Mouse (Mus musculus) neural tube, embryonic 15.5 days (tissue): ENCODE data around the gene Ntrk3. TPM values are rescaled to one million over a fixed set of nuclear protein-coding genes. Genes with fewer than 3 reads are reported as not detected.

ENCODE experiments used
- ATAC-seq: fragments of 200-750 bp; cut with Nextera tagmentation; 2 replicates; pipeline ENCODE4 v1.8.0; 2017; ENCODE audit warnings: mild to moderate bottlenecking, moderate TSS enrichment, moderate library complexity; ENCODE audit not compliant: low FRiP score
- H3K27ac ChIP-seq: fragments of 300-500 bp; sonication (generic); replicated peaks from 2 replicates; pipeline ENCODE4 v1.5.1; 2015; ENCODE audit warnings: mild to moderate bottlenecking, inconsistent platforms
- H3K27me3 ChIP-seq: fragments of 300-500 bp; sonication (generic); replicated peaks from 2 replicates; pipeline ENCODE4 v1.6.1; 2015; ENCODE audit warnings: inconsistent platforms
- H3K36me3 ChIP-seq: fragments of 300-500 bp; sonication (generic); 2 replicates; pipeline ENCODE4 v1.6.1; 2015; ENCODE audit warnings: inconsistent platforms
- H3K4me1 ChIP-seq: fragments of 300-500 bp; sonication (generic); 2 replicates; pipeline ENCODE4 v1.6.1; 2015; ENCODE audit warnings: inconsistent platforms
- H3K4me2 ChIP-seq: fragments of 300-500 bp; sonication (generic); 2 replicates; pipeline ENCODE4 v1.6.1; 2015; ENCODE audit warnings: inconsistent platforms, mild to moderate bottlenecking, moderate library complexity
- H3K4me3 ChIP-seq: fragments of 300-500 bp; sonication (generic); replicated peaks from 2 replicates; pipeline ENCODE4 v1.5.1; 2015; ENCODE audit warnings: mild to moderate bottlenecking, inconsistent platforms
- H3K9ac ChIP-seq: fragments of 300-500 bp; sonication (generic); replicated peaks from 2 replicates; pipeline ENCODE4 v1.6.1; 2015; ENCODE audit warnings: mild to moderate bottlenecking, inconsistent platforms
- H3K9me3 ChIP-seq: fragments of 300-500 bp; sonication (generic); replicated peaks from 2 replicates; pipeline ENCODE4 v1.6.1; 2016; ENCODE audit warnings: inconsistent platforms
- WGBS: fragments of 180-500 bp; shearing (Covaris S2); methylation state at CpG from one replicate; pipeline ENCODE4 v1.1.7; 2015; ENCODE audit warnings: mixed read lengths; 5-methylcytosine and 5-hydroxymethylcytosine counted together
- polyA plus RNA-seq: library from polyadenylated mRNA; unstranded; fragments of >200 nt; fragmentation: Nextera tagmentation; extraction: Ambion mirVana; gene quantifications from 2 replicates; pipeline ENCODE4 v1.2.1, GENCODE M21; 2015

Gene Ntrk3
- polyA plus RNA-seq, 1 experiment from 2014 or later, result 27.3 TPM

DNA sequence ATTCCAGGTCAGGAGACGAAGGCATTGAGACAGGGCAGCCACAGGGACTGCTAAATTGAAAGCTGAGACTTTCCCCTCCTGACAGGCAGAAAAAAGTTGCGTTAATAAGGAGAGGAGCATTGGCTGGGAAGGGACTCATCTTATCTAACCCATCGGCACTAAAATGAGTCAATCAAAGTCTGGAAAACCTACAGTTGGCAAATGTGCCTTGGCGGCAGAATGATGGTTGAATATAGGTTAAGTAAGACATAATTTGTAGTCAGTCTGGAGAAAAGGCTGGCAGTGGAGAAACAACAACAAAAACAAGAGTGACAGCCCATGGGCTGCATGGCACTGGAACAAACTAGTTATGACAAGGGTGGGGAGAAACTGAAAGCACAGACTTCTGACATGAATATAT is 360.9 kb downstream of the Ntrk3 start:
- Histone ChIP-seq H3K27me3 (no peaks in the 10 kb centered on the region), H3K4me3 (no peak overlapping the region), H3K4me1 (no peaks in the 10 kb centered on the region), H3K27ac (no peak overlapping the region), H3K36me3 (no peaks in the 10 kb centered on the region), H3K4me2 (no peak overlapping the region), H3K9ac (no peak overlapping the region), H3K9me3 (no peaks in the 10 kb centered on the region)
- ATAC-seq, result no peak
- WGBS, result 83% methylated on average over 4 of the region's 4 CpGs

DNA sequence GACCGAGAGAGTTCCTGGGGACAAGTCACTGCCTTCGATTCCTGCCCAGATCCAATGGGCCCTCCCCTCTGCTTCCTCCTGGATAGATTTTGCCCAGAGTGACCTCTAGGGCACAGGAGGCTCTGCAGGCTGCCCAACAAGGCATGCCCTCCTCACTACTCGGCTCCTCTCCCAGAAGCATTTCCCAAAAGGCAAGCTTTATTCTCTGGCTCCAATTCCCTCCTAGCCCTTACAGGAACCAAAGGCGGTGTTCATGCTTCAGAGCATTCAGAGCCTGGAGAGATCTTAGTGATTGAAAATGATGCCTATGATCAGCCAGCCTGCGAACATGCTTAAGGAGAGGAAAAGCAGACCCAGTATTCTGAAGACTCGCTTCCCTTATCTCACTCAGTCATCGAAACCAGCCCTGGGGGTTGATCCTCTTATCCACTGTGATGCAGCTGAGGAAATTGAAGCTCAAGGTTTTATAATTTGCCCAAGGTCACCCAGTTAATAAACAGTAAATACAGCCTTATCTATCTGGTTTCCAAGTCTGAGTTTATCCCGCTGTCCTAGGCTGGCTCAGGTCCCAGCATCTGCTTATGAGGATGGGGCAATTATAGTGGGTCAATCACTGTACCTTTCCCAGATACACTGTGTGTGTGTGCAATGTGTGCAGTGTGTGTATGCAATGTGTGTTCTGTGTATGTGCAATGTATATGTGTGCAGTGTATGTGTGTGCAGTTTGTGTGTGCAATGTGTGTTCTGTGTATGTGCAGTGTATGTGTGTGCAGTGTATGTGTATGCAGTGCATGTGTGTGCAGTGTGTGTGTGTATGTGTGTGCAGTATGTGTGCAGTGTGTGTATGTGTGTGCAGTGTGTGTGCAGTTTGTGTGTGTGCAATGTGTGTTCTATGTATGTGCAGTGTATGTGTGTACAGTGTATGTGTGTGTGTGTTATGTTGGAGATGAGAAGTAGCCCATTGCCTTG is 376.2 kb downstream of the Ntrk3 start:
- H3K27ac ChIP-seq, result peak overlapping the region; percentile 75
- no peaks in the 10 kb centered on the region for H3K9me3 ChIP-seq
- H3K4me3 ChIP-seq, result no peak overlapping the region
- ATAC-seq, result peak; percentile 28; the same call in 1 of the 2 replicates
- no peak overlapping the region for H3K9ac ChIP-seq
- H3K4me2 ChIP-seq, result no peak overlapping the region
- no peaks in the 10 kb centered on the region for H3K27me3 ChIP-seq
- no peaks in the 10 kb centered on the region for H3K36me3 ChIP-seq
- WGBS, result 41% methylated on average over 8 of the region's 8 CpGs
- peaks cover 44% of the 10 kb centered on the region for H3K4me1 ChIP-seq

DNA sequence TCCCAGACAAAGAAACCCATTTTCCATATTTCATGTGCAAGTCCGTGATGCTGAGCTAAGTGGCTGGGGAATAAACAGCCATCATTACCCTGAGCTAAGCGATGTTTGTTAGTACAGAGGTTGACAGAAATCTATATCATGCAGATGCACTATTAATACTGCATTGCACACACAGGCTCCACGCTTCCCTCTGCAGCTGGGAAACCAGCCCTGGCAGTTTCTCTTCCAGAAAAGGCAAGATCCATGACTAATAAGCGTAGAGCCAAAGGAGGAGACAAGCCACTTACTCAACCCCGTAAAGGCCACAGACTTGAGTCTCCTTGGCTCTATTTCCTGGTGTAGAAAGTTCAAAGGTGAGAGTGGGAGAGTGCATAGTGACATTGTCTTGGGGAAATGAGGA is 390.3 kb downstream of the Ntrk3 start:
- no peak for ATAC-seq
- H3K27me3 ChIP-seq, result no peaks in the 10 kb centered on the region

DNA sequence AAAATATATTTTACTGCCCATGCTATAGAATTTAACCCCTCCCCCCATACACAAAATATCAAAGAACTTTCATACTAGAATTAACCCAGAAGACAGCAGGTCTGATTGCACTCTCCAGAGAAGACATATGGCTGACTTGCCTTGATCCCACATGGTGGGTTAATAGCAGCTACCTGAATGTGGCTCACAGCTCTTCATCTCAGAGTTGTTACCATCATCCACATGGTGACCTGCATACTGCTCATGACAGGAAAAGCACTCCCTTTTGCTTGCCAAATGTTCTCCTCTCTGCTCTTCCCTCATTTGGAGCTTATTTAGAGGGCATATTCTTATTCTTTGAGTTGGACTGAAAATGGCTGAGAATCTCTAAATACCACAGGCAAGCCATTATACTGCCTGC is 404.4 kb downstream of the Ntrk3 start:
- H3K4me1 ChIP-seq, result no peaks in the 10 kb centered on the region
- H3K4me2 ChIP-seq, result no peak overlapping the region
- no peaks in the 10 kb centered on the region for H3K27me3 ChIP-seq
- ATAC-seq, result no peak
- no peaks in the 10 kb centered on the region for H3K9me3 ChIP-seq
- no peak overlapping the region for H3K9ac ChIP-seq
- no peaks in the 10 kb centered on the region for H3K36me3 ChIP-seq
- H3K4me3 ChIP-seq, result no peak overlapping the region
- no peak overlapping the region for H3K27ac ChIP-seq

More for the DNA sequence above, 390.3 kb downstream of the Ntrk3 start:
- Histone ChIP-seq H3K9ac (no peak overlapping the region), H3K4me3 (no peak overlapping the region), H3K4me1 (no peaks in the 10 kb centered on the region), H3K4me2 (no peak overlapping the region), H3K36me3 (peaks cover 5% of the 10 kb centered on the region), H3K27ac (0 out of 2 replicates have a peak overlapping the region, but pooled peaks have one; percentile 19), H3K9me3 (no peaks in the 10 kb centered on the region)
- WGBS, result 72% methylated on average over 5 of the region's 5 CpGs

DNA sequence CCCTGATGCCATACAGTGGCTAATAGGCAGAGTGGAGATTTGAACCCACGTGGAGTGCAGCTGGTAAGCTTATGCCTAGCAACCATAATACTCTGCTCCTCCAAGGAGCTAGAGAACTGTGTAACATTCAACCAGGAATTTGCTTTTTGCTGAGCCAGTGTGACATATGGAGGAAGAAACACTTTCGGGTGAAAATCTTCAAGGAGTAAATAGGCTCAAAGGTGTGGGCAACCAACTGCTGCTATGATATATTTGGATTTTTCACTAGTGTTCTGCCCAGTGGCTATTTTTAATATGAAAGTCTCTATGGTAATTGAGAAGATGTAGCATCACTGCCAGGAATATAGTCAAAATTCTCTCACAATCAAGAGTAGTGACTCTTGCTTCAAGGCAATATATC is 409.5 kb downstream of the Ntrk3 start:
- no peak overlapping the region for H3K27ac ChIP-seq

DNA sequence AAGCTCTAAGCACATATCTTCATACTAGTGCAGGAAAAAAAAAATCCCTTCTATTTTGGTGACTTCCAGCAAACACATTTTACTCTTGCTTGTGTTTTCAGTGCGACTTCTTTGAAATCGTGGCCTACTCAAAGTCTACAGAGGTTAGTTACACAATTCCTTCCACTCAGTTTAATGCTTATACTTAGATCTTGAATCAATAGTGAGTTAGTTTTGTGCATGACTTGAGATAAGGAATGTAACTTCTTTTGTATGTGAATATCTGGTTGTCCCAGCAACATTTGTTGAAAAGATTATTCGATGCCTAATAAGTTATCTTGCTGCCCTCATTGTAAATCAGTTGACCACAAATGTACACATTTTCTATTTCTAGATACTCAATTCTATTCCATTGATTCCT is 411.6 kb downstream of the Ntrk3 start:
- H3K9me3 ChIP-seq, result no peaks in the 10 kb centered on the region
- no peaks in the 10 kb centered on the region for H3K4me1 ChIP-seq
- no peak overlapping the region for H3K27ac ChIP-seq
- no peak overlapping the region for H3K9ac ChIP-seq
- no peak for ATAC-seq
- no peaks in the 10 kb centered on the region for H3K36me3 ChIP-seq
- H3K27me3 ChIP-seq, result no peaks in the 10 kb centered on the region
- 69% methylated on average over 3 of the region's 3 CpGs for WGBS
- no peak overlapping the region for H3K4me3 ChIP-seq
- H3K4me2 ChIP-seq, result no peak overlapping the region

More for the DNA sequence above, 409.5 kb downstream of the Ntrk3 start:
- no peak overlapping the region for H3K4me3 ChIP-seq
- no peak overlapping the region for H3K9ac ChIP-seq
- H3K27me3 ChIP-seq, result no peaks in the 10 kb centered on the region
- no peaks in the 10 kb centered on the region for H3K4me1 ChIP-seq
- no peak for ATAC-seq
- H3K9me3 ChIP-seq, result no peaks in the 10 kb centered on the region
- H3K36me3 ChIP-seq, result no peaks in the 10 kb centered on the region
- no peak overlapping the region for H3K4me2 ChIP-seq
- WGBS, result 92% methylated on average over 2 of the region's 2 CpGs

DNA sequence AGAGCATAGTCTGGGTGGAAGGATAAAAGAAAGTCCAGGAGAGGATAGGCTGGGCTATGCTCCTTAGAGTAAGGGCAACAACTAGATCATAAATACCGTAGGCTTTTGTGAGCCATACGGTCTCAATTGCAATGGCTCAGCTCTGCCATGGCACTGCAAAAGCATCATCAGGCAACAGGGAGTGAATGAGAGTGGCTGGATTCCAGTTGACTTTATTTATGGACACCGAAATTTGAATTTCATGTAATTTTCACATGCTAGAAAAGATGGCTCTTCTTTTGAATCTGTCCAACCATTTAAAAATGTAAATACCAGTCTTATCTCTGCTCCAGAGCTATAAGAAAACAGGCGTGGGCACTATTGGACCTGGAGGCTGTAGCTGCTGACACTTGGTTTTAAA is 419.2 kb downstream of the Ntrk3 start:
- WGBS, result 67% methylated on average over 4 of the region's 4 CpGs
- Histone ChIP-seq H3K9me3 (no peaks in the 10 kb centered on the region), H3K4me3 (no peak overlapping the region), H3K4me2 (no peak overlapping the region), H3K27ac (no peak overlapping the region), H3K36me3 (no peaks in the 10 kb centered on the region), H3K9ac (no peak overlapping the region), H3K27me3 (no peaks in the 10 kb centered on the region), H3K4me1 (no peaks in the 10 kb centered on the region)
- ATAC-seq, result no peak

- Histone ChIP-seq H3K27me3 (no peaks in the 10 kb centered on the region), H3K9me3 (peaks cover 9% of the 10 kb centered on the region; the same call in 1 of the 2 replicates), H3K4me3 (no peak overlapping the region), H3K4me1 (no peaks in the 10 kb centered on the region), H3K9ac (no peak overlapping the region), H3K36me3 (peaks cover 28% of the 10 kb centered on the region), H3K4me2 (no peak overlapping the region), H3K27ac (no peak overlapping the region)
- ATAC-seq, result no peak
- 88% methylated on average over 1 of the region's 1 CpGs for WGBS
These were observed 432.0 kb downstream of the Ntrk3 start for GRCm38 (mm10) chr7:78305770-78306169.

DNA sequence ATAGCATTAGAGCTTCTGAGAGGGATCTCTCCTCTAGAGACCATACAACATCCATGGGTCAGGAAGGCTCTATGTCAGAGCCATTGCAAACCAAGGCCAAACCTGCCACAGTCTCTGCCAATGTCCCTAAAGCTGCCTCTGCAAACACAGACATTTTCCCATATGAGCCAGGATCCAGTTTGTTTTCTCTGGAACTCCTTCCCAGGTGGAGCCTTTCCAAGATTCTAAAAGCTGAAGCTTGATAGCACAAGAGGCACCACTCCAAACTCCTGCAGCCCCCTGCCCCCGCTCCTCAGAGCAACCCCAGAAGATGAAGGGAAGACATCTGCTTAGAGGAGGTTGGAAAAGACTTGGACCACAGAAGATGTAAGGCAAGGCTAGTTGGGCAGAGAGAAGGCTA is 432.8 kb downstream of the Ntrk3 start:
- WGBS, result 100% methylated on average over 1 of the region's 1 CpGs
- no peaks in the 10 kb centered on the region for H3K4me1 ChIP-seq
- no peak overlapping the region for H3K4me2 ChIP-seq
- H3K9ac ChIP-seq, result no peak overlapping the region
- ATAC-seq, result no peak
- H3K27me3 ChIP-seq, result no peaks in the 10 kb centered on the region
- peaks cover 9% of the 10 kb centered on the region; the same call in 1 of the 2 replicates for H3K9me3 ChIP-seq
- no peak overlapping the region for H3K27ac ChIP-seq
- peaks cover 23% of the 10 kb centered on the region for H3K36me3 ChIP-seq
- no peak overlapping the region for H3K4me3 ChIP-seq

- Histone ChIP-seq H3K27me3 (no peaks in the 10 kb centered on the region), H3K4me1 (no peaks in the 10 kb centered on the region), H3K36me3 (peaks cover 17% of the 10 kb centered on the region), H3K27ac (no peak overlapping the region), H3K9ac (no peak overlapping the region), H3K4me3 (no peak overlapping the region), H3K9me3 (no peaks in the 10 kb centered on the region), H3K4me2 (no peak overlapping the region)
- no peak for ATAC-seq
- 93% methylated on average over 5 of the region's 5 CpGs for WGBS
These were observed 440.5 kb downstream of the Ntrk3 start for GRCm38 (mm10) chr7:78297290-78297689.

- H3K36me3 ChIP-seq, result 0 out of 2 replicates have a peak, but pooled peaks cover under 1% of the 10 kb centered on the region
- no peak overlapping the region for H3K4me2 ChIP-seq
- no peaks in the 10 kb centered on the region for H3K9me3 ChIP-seq
- H3K27me3 ChIP-seq, result no peaks in the 10 kb centered on the region
- no peak overlapping the region for H3K9ac ChIP-seq
- no peak overlapping the region for H3K4me3 ChIP-seq
- H3K4me1 ChIP-seq, result no peaks in the 10 kb centered on the region
- H3K27ac ChIP-seq, result no peak overlapping the region
- 80% methylated on average over 3 of the region's 3 CpGs for WGBS
- no peak for ATAC-seq
These were observed 443.5 kb downstream of the Ntrk3 start for GRCm38 (mm10) chr7:78294322-78294721.

GRCm38 (mm10) chr7:78290186-78290585 is 447.6 kb downstream of the Ntrk3 start:
- Histone ChIP-seq H3K9ac (no peak overlapping the region), H3K4me2 (no peak overlapping the region), H3K27me3 (no peaks in the 10 kb centered on the region), H3K4me1 (no peaks in the 10 kb centered on the region), H3K4me3 (no peak overlapping the region), H3K9me3 (no peaks in the 10 kb centered on the region), H3K27ac (no peak overlapping the region), H3K36me3 (no peaks in the 10 kb centered on the region)
- 81% methylated on average over 2 of the region's 2 CpGs for WGBS
- ATAC-seq, result no peak
